Mouse (Mus musculus): ENCODE data around the gene Hint3. TPM values are rescaled to one million over a fixed set of nuclear protein-coding genes. Genes with fewer than 3 reads are reported as not detected.
"Not testable (repeated sequence)": the region's sequence is repeated elsewhere in the genome, so short reads cannot be mapped to it uniquely, and the experiment has no call there.

Gene Hint3
- total RNA-seq (2021): 10 to 100 TPM; 39.1 to 48.1 TPM
- 6.7 and 8.0 TPM in 2 replicates for polyA plus RNA-seq (2012; rRNA removed)
- long read RNA-seq, transcript Hint3-203 (5 exons, 875 nt): major isoform, 23 of 28 reads
- long read RNA-seq, partial matches to known transcripts: 1 of 28 reads
- long read RNA-seq, other reads (novel, unspliced or antisense): 3 of 28 reads

GRCm38 (mm10) chr10:30629513-30629912 lies at the start of gene Hint3:
TSS of gene Hint3 (minus strand) at chr10:30629632.
- DNase-seq: no peak

- peak; percentile 81 for DNase-seq
Observed at GRCm38 (mm10) chr10:30678051-30678450, 48.6 kb upstream of the Hint3 start.

- DNase-seq: no peak
Observed at GRCm38 (mm10) chr10:30674825-30675224, 45.4 kb upstream of the Hint3 start.

- no peak for DNase-seq
Observed at GRCm38 (mm10) chr10:30666580-30666979, 37.1 kb upstream of the Hint3 start.

GRCm38 (mm10) chr10:30660564-30661328 lies 31.3 kb upstream of the Hint3 start:
- no peak for DNase-seq

GRCm38 (mm10) chr10:30655655-30656054 lies 26.2 kb upstream of the Hint3 start:
- no peak for DNase-seq

GRCm38 (mm10) chr10:30647681-30648080 lies 18.2 kb upstream of the Hint3 start:
- no peak for DNase-seq

GRCm38 (mm10) chr10:30638216-30638615 lies 8.8 kb upstream of the Hint3 start:
- DNase-seq: no peak

- not testable (repeated sequence) for DNase-seq
Observed at GRCm38 (mm10) chr10:30636474-30637154, 7.2 kb upstream of the Hint3 start.

- no peak for DNase-seq
Observed at GRCm38 (mm10) chr10:30632718-30633117, 3.3 kb upstream of the Hint3 start.

- no peak for DNase-seq
Observed at GRCm38 (mm10) chr10:30629977-30630376, 545 bp upstream of the Hint3 start.

- not testable (repeated sequence) for DNase-seq
Observed at GRCm38 (mm10) chr10:30628444-30628843, 988 bp downstream of the Hint3 start.

GRCm38 (mm10) chr10:30627548-30627947 lies 1.9 kb downstream of the Hint3 start:
- peak; percentile 8 for DNase-seq

- DNase-seq: no peak
Observed at GRCm38 (mm10) chr10:30624161-30625019, 5.0 kb downstream of the Hint3 start.

- DNase-seq: no peak
Observed at GRCm38 (mm10) chr10:30622928-30623327, 6.5 kb downstream of the Hint3 start.

GRCm38 (mm10) chr10:30618918-30619210 lies 10.6 kb downstream of the Hint3 start:
- DNase-seq: no peak

GRCm38 (mm10) chr10:30618091-30618917 lies 11.1 kb downstream of the Hint3 start:
- peak; percentile 99 for DNase-seq

- DNase-seq: no peak
Observed at GRCm38 (mm10) chr10:30613039-30613438, 16.4 kb downstream of the Hint3 start.

GRCm38 (mm10) chr10:30609614-30610013 lies 19.8 kb downstream of the Hint3 start:
- no peak for DNase-seq

GRCm38 (mm10) chr10:30608109-30608508 lies 21.3 kb downstream of the Hint3 start:
- DNase-seq: no peak

GRCm38 (mm10) chr10:30600542-30600966 lies 28.9 kb downstream of the Hint3 start, which contains the start of gene Trmt11:
TSS of gene Trmt11 (minus strand) at chr10:30600749.
- peak; percentile 95 for DNase-seq
